Mouse (Mus musculus) lung, adult 2 months (tissue): ENCODE results near the gene Macrod2.

Experiments
- CTCF ChIP-seq: fragments of 200-500 bp; IDR thresholded peaks from 2 replicates; pipeline ENCODE4 v1.5.1; 2011; ENCODE audit warnings: mild to moderate bottlenecking, low read length, control low read depth; ENCODE audit not compliant: insufficient read depth
- POLR2A ChIP-seq: fragments of 200-500 bp; IDR thresholded peaks from 2 replicates; pipeline ENCODE4 v1.6.1; 2011; ENCODE audit warnings: low read depth, mild to moderate bottlenecking, control low read depth, low read length, borderline replicate concordance; ENCODE audit errors: extremely low read depth

- no peak for TF ChIP-seq CTCF
- no peak for TF ChIP-seq POLR2A
Observed at GRCm38 (mm10) chr2:141416436-141416835, 1021.3 kb downstream of the Macrod2 start.
